Mouse (Mus musculus) CD4-positive naive resting alpha-beta T cell, adult 76 days (primary cell): Measurements from ENCODE around the gene Lhx8. TPM values are rescaled to one million over a fixed set of nuclear protein-coding genes. Genes with fewer than 3 reads are reported as not detected.

Source experiments
- total RNA-seq: library from RNA; stranded (reverse); gene quantifications from one replicate; pipeline ENCODE4 v1.2.4, GENCODE M21; 2023

The Lhx8 gene
- total RNA-seq = not detected

GRCm38 (mm10) chr3:154330181-154331002 lies at the start of gene Lhx8:
Gene Lhx8 (minus strand): TSS chr3:154330659.

